Mouse (Mus musculus) brain, embryonic 14.5 days (tissue): ENCODE data around the gene Il18bp.

Experiments used
- CTCF ChIP-seq: fragments of 200-500 bp; IDR thresholded peaks from 2 replicates; pipeline ENCODE4 v1.5.1; 2012; ENCODE audit warnings: inconsistent platforms, mild to moderate bottlenecking, moderate library complexity, borderline replicate concordance; ENCODE audit not compliant: insufficient read depth, insufficient read length; ENCODE audit errors: extremely low read depth
- POLR2A ChIP-seq: fragments of 200-500 bp; IDR thresholded peaks from 2 replicates; pipeline ENCODE4 v1.6.1; 2012; ENCODE audit warnings: mild to moderate bottlenecking, inconsistent platforms, borderline replicate concordance; ENCODE audit not compliant: poor library complexity, insufficient read depth, insufficient read length, severe bottlenecking; ENCODE audit errors: extremely low read depth

GRCm38 (mm10) chr7:101968751-101969150, 49.7 kb downstream of the Il18bp start:
- no peak for TF ChIP-seq CTCF
- no peak for TF ChIP-seq POLR2A
